Mouse (Mus musculus) heart, embryonic 14.5 days (tissue): ENCODE data around the gene Phtf1. TPM values are rescaled to one million over a fixed set of nuclear protein-coding genes. Genes with fewer than 3 reads are reported as not detected.

ENCODE experiments used
- ATAC-seq: fragments of 200-750 bp; cut with Nextera tagmentation; 2 replicates; pipeline ENCODE4 v1.8.0; 2017; ENCODE audit warnings: low read depth, moderate TSS enrichment; ENCODE audit not compliant: insufficient number of reproducible peaks, insufficient read depth, low FRiP score
- H3K27ac ChIP-seq, 2 experiments: fragments of 200-500 bp in 1 of 2; fragments of 300-500 bp in 1 of 2; sonication (generic) in 1 of 2; replicated peaks in 1 of 2; 2 replicates each; pipeline ENCODE4 v1.5.1; 2012 to 2014; ENCODE audit warnings: low read depth in 2 of 2, low read length in 2 of 2, control low read depth in 1 of 2, mild to moderate bottlenecking in 1 of 2, mixed read lengths in 1 of 2; ENCODE audit not compliant: control insufficient read depth in 1 of 2, insufficient read depth in 1 of 2
- H3K27me3 ChIP-seq: fragments of 300-500 bp; sonication (generic); 2 replicates; pipeline ENCODE4 v1.6.1; 2014; ENCODE audit warnings: mild to moderate bottlenecking, low read length, control low read depth; ENCODE audit not compliant: control insufficient read depth, insufficient read depth
- H3K36me3 ChIP-seq: fragments of 300-500 bp; sonication (generic); 2 replicates; pipeline ENCODE4 v1.6.1; 2014; ENCODE audit warnings: mild to moderate bottlenecking, control low read depth, low read length, mixed read lengths; ENCODE audit not compliant: control insufficient read depth, insufficient read depth
- H3K4me1 ChIP-seq, 2 experiments: fragments of 200-500 bp in 1 of 2; fragments of 300-500 bp in 1 of 2; sonication (generic) in 1 of 2; 2 replicates each; pipeline ENCODE4 v1.6.1; 2012 to 2014; ENCODE audit warnings: low read length in 2 of 2, control low read depth in 1 of 2, mixed read lengths in 1 of 2; ENCODE audit not compliant: control insufficient read depth in 2 of 2, insufficient read depth in 2 of 2
- H3K4me2 ChIP-seq: fragments of 300-500 bp; sonication (generic); 2 replicates; pipeline ENCODE4 v1.6.1; 2014; ENCODE audit warnings: mild to moderate bottlenecking, low read length
- H3K4me3 ChIP-seq, 2 experiments: fragments of 200-500 bp in 1 of 2; fragments of 300-500 bp in 1 of 2; sonication (generic) in 1 of 2; 2 replicates each; pipeline ENCODE4 v1.5.1; 2012 to 2014; ENCODE audit warnings: low read length in 2 of 2, mild to moderate bottlenecking in 2 of 2, control low read depth in 1 of 2, low read depth in 1 of 2, moderate library complexity in 1 of 2; ENCODE audit not compliant: control insufficient read depth in 1 of 2, insufficient read depth in 1 of 2
- H3K9ac ChIP-seq: fragments of 300-500 bp; sonication (generic); 2 replicates; pipeline ENCODE4 v1.6.1; 2014; ENCODE audit warnings: mild to moderate bottlenecking, low read length
- H3K9me3 ChIP-seq: fragments of 300-500 bp; sonication (generic); 2 replicates; pipeline ENCODE4 v1.6.1; 2016; ENCODE audit warnings: low read length, control low read depth; ENCODE audit not compliant: control insufficient read depth
- WGBS: fragments of 180-500 bp; shearing (Covaris S2); extraction: QIAGEN DNeasy Blood & Tissue Kit; methylation state at CpG from one replicate; pipeline ENCODE4 v1.1.7; 2014; 5-methylcytosine and 5-hydroxymethylcytosine counted together
- polyA plus RNA-seq: library from polyadenylated mRNA; unstranded; fragments of >200 nt; fragmentation: Nextera tagmentation; extraction: Ambion mirVana; gene quantifications from 2 replicates; pipeline ENCODE4 v1.2.1, GENCODE M21; 2014

Phtf1 gene
- polyA plus RNA-seq, 1 experiment from 2014 or later = 17.6 TPM

DNA sequence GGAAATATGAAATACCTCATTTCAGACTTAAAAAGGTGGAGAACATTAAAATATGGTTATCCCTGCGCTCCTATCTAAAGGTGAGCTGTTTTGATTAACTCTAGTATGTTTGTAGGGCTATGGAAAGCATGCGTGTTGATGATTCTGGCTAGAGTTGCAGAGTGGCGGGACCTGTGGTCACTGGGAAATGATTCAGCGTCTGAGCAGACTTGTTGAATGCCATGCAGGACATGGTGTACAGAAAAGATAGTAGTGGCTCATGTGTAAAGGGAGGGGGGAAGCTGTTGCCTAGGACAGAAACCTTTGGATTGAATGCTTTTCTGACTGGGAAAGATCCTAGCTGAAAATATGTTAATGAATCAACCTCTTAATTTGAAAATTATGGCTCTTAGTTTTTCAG is 30.8 kb downstream of the Phtf1 start:
- Histone ChIP-seq H3K4me3 (no peak overlapping the region), H3K9me3 (no peaks in the 10 kb centered on the region), H3K27me3 (no peaks in the 10 kb centered on the region), H3K4me2 (no peak overlapping the region), H3K9ac (no peak overlapping the region), H3K36me3 (peaks cover 64% of the 10 kb centered on the region), H3K4me1 (no peaks in the 10 kb centered on the region; a peak in 1 of 4 replicates), H3K27ac (no peak overlapping the region)
- ATAC-seq = no peak
- 91% methylated on average over 4 of the region's 4 CpGs for WGBS

- H3K27me3 ChIP-seq = no peaks in the 10 kb centered on the region
- no peak overlapping the region for H3K9ac ChIP-seq
- H3K36me3 ChIP-seq = peaks cover 59% of the 10 kb centered on the region
- H3K4me1 ChIP-seq = 0 out of 4 replicates have a peak, but pooled peaks cover 0 to 4% of the 10 kb centered on the region in 2 experiments
- no peak overlapping the region for H3K4me2 ChIP-seq
- no peak overlapping the region for H3K4me3 ChIP-seq
- no peak for ATAC-seq
- 85% methylated on average over 8 of the region's 8 CpGs for WGBS
- no peaks in the 10 kb centered on the region for H3K9me3 ChIP-seq
- H3K27ac ChIP-seq = no peak overlapping the region
Measured at GRCm38 (mm10) chr3:104006896-104007466, 39.1 kb downstream of the Phtf1 start.

- 57% methylated on average over 8 of the region's 8 CpGs for WGBS
- no peak overlapping the region for H3K4me2 ChIP-seq
- H3K9me3 ChIP-seq = no peaks in the 10 kb centered on the region
- H3K9ac ChIP-seq = no peak overlapping the region
- no peaks in the 10 kb centered on the region for H3K27me3 ChIP-seq
- 0 out of 4 replicates have a peak, but pooled peaks cover 0 to 4% of the 10 kb centered on the region in 2 experiments for H3K4me1 ChIP-seq
- H3K27ac ChIP-seq = no peak overlapping the region
- peaks cover 64% of the 10 kb centered on the region for H3K36me3 ChIP-seq
- H3K4me3 ChIP-seq = no peak overlapping the region
- no peak for ATAC-seq
Measured at GRCm38 (mm10) chr3:104007479-104007878, 39.6 kb downstream of the Phtf1 start.

DNA sequence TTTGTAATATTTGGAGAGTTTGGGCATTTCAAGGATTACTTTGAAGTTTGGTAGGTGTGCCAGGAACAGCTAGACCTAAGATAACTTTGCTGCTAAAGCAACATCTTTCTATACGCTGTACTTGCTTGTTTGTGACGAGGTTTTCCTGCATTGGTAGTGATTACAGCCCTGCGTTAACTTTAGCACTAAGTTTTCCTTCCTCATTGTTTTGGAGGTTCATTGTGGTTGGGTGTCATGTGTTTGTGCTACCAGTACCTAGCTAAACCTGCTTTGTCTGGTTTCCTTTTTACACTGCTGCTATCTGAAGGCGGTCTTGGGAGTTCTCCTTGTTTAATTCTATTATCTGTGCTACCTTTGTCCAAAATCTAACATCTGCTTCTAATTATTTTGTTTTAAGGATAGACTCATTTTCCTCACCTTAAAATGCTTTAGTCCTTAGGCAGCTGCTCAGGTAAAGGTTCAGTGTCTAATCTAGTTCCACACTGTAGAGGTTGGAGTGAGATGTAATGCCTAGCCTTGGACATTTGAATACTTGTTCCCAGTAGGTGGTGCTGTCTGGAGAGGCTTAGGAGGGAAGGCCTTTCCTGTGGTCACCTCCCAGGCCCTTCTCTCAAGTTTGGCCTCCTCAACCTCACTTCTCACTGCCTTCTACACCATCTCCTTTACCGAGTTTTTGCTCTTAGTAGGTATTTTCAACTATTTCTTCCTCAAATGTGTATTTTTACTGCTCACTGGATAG is 42.2 kb downstream of the Phtf1 start:
- Histone ChIP-seq H3K27ac (no peak overlapping the region), H3K36me3 (peaks cover 62% of the 10 kb centered on the region), H3K4me1 (0 out of 4 replicates have a peak, but pooled peaks cover 0 to 4% of the 10 kb centered on the region in 2 experiments), H3K27me3 (no peaks in the 10 kb centered on the region), H3K9ac (no peak overlapping the region), H3K4me3 (no peak overlapping the region), H3K9me3 (no peaks in the 10 kb centered on the region), H3K4me2 (no peak overlapping the region)
- no peak for ATAC-seq
- WGBS = 90% methylated on average over 5 of the region's 5 CpGs

GRCm38 (mm10) chr3:104011972-104012371 is 44.1 kb downstream of the Phtf1 start:
- Histone ChIP-seq H3K27me3 (no peaks in the 10 kb centered on the region), H3K9me3 (no peaks in the 10 kb centered on the region), H3K4me1 (0 out of 4 replicates have a peak, but pooled peaks cover 0 to 4% of the 10 kb centered on the region in 2 experiments), H3K9ac (no peak overlapping the region), H3K4me3 (no peak overlapping the region), H3K4me2 (no peak overlapping the region), H3K27ac (no peak overlapping the region), H3K36me3 (peaks cover 62% of the 10 kb centered on the region)
- WGBS = 86% methylated on average over 2 of the region's 2 CpGs
- no peak for ATAC-seq

DNA sequence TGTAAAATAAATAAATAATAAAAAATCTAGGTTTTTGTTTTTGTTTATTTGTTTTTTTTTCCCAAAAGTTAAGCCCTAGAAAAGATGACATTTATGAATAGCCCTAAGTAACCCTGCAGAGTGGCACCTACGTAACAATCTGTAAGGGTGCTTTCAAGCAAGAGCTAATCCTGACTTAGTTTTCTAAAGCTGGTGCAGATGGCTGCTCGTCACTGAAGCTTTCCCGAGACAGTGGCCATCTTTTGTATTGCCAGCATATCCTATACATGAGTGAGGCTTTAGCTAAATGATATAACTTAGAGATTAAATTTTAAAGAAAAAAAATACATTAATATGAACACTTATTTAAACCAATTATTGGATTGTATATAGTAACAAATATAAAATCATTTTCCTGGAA is 50.0 kb downstream of the Phtf1 start:
- no peak overlapping the region for H3K4me2 ChIP-seq
- peaks cover 91% of the 10 kb centered on the region for H3K36me3 ChIP-seq
- H3K9me3 ChIP-seq = no peaks in the 10 kb centered on the region
- no peaks in the 10 kb centered on the region for H3K4me1 ChIP-seq
- no peak overlapping the region for H3K27ac ChIP-seq
- ATAC-seq = no peak
- H3K4me3 ChIP-seq = no peak overlapping the region
- H3K9ac ChIP-seq = no peak overlapping the region
- H3K27me3 ChIP-seq = no peaks in the 10 kb centered on the region
- WGBS = 88% methylated on average over 3 of the region's 3 CpGs

DNA sequence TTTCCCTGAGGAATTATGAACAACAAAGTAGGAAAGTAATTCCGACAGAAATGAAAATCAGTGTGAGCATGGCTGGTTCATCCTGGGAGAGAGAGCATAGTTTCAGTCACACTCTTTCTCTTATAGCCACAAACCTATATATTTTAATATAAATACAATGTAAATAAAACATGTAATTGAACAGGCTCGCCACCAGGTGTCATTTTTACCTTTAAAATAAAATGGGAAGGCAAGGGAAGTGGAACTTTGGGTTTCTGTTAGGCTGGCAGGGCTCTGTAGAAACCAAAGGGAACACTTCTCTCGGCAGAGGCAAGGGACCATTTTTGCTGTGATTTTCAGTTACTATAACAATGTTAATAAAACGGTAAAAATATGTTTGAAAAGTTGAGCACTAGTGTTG is 51.5 kb downstream of the Phtf1 start:
- no peaks in the 10 kb centered on the region for H3K4me1 ChIP-seq
- no peaks in the 10 kb centered on the region for H3K27me3 ChIP-seq
- H3K4me3 ChIP-seq = no peak overlapping the region
- no peak for ATAC-seq
- WGBS = 70% methylated on average over 4 of the region's 4 CpGs
- H3K9ac ChIP-seq = no peak overlapping the region
- H3K4me2 ChIP-seq = no peak overlapping the region
- no peak overlapping the region for H3K27ac ChIP-seq
- H3K36me3 ChIP-seq = peaks cover 98% of the 10 kb centered on the region
- no peaks in the 10 kb centered on the region for H3K9me3 ChIP-seq
